Mouse (Mus musculus): ENCODE data around the gene Gse1. TPM values are rescaled to one million over a fixed set of nuclear protein-coding genes. Genes with fewer than 3 reads are reported as not detected.

The Gse1 gene
- polyA plus RNA-seq, 1 experiment from 2014 or later = 6.9 TPM

DNA sequence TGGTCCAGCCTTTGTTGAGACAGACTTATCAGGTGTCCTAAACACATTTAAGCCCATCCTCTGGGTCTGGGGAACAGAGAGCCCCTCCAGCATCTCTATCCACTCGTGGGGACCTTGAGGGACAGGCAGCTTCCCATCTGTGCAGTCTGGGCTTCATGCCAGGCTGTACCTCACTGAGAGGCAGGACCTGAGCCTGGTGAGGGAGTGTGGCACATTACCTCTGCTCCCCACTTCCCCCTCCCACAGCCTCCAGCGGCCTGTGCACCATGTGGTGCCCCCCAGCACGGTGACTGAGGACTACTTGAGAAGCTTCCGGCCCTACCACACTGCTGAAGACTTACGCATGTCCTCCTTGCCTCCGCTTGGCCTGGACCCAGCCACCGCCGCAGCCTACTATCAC, 338.4 kb downstream of the Gse1 start:
- Histone ChIP-seq H3K9ac (ENCODE audit: low read length) (no peak overlapping the region), H3K4me2 (ENCODE audit: low read depth, low read length) (no peak overlapping the region), H3K4me1 (ENCODE audit: control insufficient read depth, insufficient read depth, low read length) (peaks cover 31% of the 10 kb centered on the region), H3K36me3 (ENCODE audit: control insufficient read depth, insufficient read depth, low read length) (peaks cover 39% of the 10 kb centered on the region), H3K27ac (ENCODE audit: low read length) (no peak overlapping the region), H3K27me3 (ENCODE audit: control insufficient read depth, insufficient read depth, low read length) (no peaks in the 10 kb centered on the region), H3K9me3 (replicated peaks; ENCODE audit: control insufficient read depth, low read length) (no peaks in the 10 kb centered on the region), H3K4me3 (replicated peaks; ENCODE audit: low read length) (no peak overlapping the region)
- 85% methylated on average over 8 of the region's 8 CpGs for WGBS
- no peak for ATAC-seq (ENCODE audit: insufficient read depth, low FRiP score)

GRCm38 (mm10) chr8:120567731-120568130, 339.5 kb downstream of the Gse1 start:
- no peaks in the 10 kb centered on the region for H3K9me3 ChIP-seq (replicated peaks; ENCODE audit: control insufficient read depth, low read length)
- no peak overlapping the region for H3K27ac ChIP-seq (ENCODE audit: low read length)
- peaks cover 39% of the 10 kb centered on the region for H3K36me3 ChIP-seq (ENCODE audit: control insufficient read depth, insufficient read depth, low read length)
- no peaks in the 10 kb centered on the region for H3K27me3 ChIP-seq (ENCODE audit: control insufficient read depth, insufficient read depth, low read length)
- H3K4me3 ChIP-seq (replicated peaks; ENCODE audit: low read length) = no peak overlapping the region
- H3K9ac ChIP-seq (ENCODE audit: low read length) = no peak overlapping the region
- no peak overlapping the region for H3K4me2 ChIP-seq (ENCODE audit: low read depth, low read length)
- no peak for ATAC-seq (ENCODE audit: insufficient read depth, low FRiP score)
- WGBS = 97% methylated on average over 17 of the region's 17 CpGs
- peaks cover 26% of the 10 kb centered on the region for H3K4me1 ChIP-seq (ENCODE audit: control insufficient read depth, insufficient read depth, low read length)

- Histone ChIP-seq H3K27ac (ENCODE audit: low read length) (no peak overlapping the region), H3K27me3 (ENCODE audit: control insufficient read depth, insufficient read depth, low read length) (no peaks in the 10 kb centered on the region), H3K4me2 (ENCODE audit: low read depth, low read length) (no peak overlapping the region), H3K4me3 (replicated peaks; ENCODE audit: low read length) (no peak overlapping the region), H3K9me3 (replicated peaks; ENCODE audit: control insufficient read depth, low read length) (no peaks in the 10 kb centered on the region), H3K4me1 (ENCODE audit: control insufficient read depth, insufficient read depth, low read length) (peaks cover 21% of the 10 kb centered on the region), H3K9ac (ENCODE audit: low read length) (no peak overlapping the region), H3K36me3 (ENCODE audit: control insufficient read depth, insufficient read depth, low read length) (peaks cover 41% of the 10 kb centered on the region)
- 95% methylated on average over 37 of the region's 37 CpGs for WGBS
- no peak for ATAC-seq (ENCODE audit: insufficient read depth, low FRiP score)
Measured at GRCm38 (mm10) chr8:120568164-120568798, 340.0 kb downstream of the Gse1 start.

DNA sequence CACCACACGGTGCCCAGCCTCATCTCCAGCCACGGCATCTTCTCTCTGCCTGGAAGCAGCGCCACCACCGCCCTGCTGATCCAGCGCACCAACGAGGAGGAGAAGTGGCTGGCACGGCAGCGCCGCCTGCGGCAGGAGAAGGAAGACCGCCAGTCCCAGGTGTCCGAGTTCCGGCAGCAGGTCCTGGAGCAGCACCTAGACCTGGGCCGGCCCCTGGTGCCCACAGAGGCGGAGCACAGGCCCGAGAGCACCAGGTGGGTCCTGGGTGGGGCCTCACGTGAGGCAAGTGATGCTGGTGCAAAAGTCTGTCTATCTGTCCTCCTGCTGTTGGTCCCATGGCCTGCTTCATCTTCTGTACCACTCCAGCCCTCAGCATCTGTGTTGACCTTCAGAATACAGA, 340.9 kb downstream of the Gse1 start:
- Histone ChIP-seq H3K27ac (ENCODE audit: low read length) (no peak overlapping the region), H3K4me1 (ENCODE audit: control insufficient read depth, insufficient read depth, low read length) (peaks cover 13% of the 10 kb centered on the region), H3K9me3 (replicated peaks; ENCODE audit: control insufficient read depth, low read length) (no peaks in the 10 kb centered on the region), H3K4me2 (ENCODE audit: low read depth, low read length) (no peak overlapping the region), H3K9ac (ENCODE audit: low read length) (no peak overlapping the region), H3K27me3 (ENCODE audit: control insufficient read depth, insufficient read depth, low read length) (no peaks in the 10 kb centered on the region), H3K4me3 (replicated peaks; ENCODE audit: low read length) (no peak overlapping the region), H3K36me3 (ENCODE audit: control insufficient read depth, insufficient read depth, low read length) (peaks cover 48% of the 10 kb centered on the region)
- 92% methylated on average over 17 of the region's 17 CpGs for WGBS
- no peak for ATAC-seq (ENCODE audit: insufficient read depth, low FRiP score)

GRCm38 (mm10) chr8:120569939-120570715, 341.9 kb downstream of the Gse1 start:
- ATAC-seq (ENCODE audit: insufficient read depth, low FRiP score) = no peak
- 58% methylated on average over 13 of the region's 13 CpGs for WGBS
- no peaks in the 10 kb centered on the region for H3K27me3 ChIP-seq (ENCODE audit: control insufficient read depth, insufficient read depth, low read length)
- no peak overlapping the region for H3K9ac ChIP-seq (ENCODE audit: low read length)
- no peak overlapping the region for H3K27ac ChIP-seq (ENCODE audit: low read length)
- no peaks in the 10 kb centered on the region for H3K9me3 ChIP-seq (replicated peaks; ENCODE audit: control insufficient read depth, low read length)
- H3K4me3 ChIP-seq (replicated peaks; ENCODE audit: low read length) = no peak overlapping the region
- peaks cover 53% of the 10 kb centered on the region for H3K36me3 ChIP-seq (ENCODE audit: control insufficient read depth, insufficient read depth, low read length)
- H3K4me1 ChIP-seq (ENCODE audit: control insufficient read depth, insufficient read depth, low read length) = peaks cover 6% of the 10 kb centered on the region
- no peak overlapping the region for H3K4me2 ChIP-seq (ENCODE audit: low read depth, low read length)

DNA sequence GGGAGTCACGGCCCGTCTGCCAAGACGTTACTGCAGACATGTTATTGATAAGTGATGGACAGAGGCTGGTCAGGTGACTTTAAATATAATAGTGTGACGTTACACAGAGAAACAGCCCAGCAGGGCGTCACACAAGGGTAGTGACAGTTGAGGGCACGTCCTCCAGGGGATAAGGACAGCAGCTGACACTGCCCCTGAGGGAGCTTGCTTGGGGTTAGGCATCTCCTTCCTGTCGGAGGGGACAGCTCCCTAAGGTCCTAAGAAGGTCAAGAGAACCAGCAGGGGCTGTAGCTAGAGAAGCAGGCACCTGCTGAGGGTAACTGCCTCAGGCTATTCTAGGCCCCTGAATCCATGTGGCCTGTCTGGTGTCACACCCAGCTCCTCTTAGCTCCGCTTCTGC, 343.3 kb downstream of the Gse1 start:
- Histone ChIP-seq H3K4me1 (ENCODE audit: control insufficient read depth, insufficient read depth, low read length) (no peaks in the 10 kb centered on the region), H3K4me3 (replicated peaks; ENCODE audit: low read length) (no peak overlapping the region), H3K9me3 (replicated peaks; ENCODE audit: control insufficient read depth, low read length) (no peaks in the 10 kb centered on the region), H3K4me2 (ENCODE audit: low read depth, low read length) (no peak overlapping the region), H3K36me3 (ENCODE audit: control insufficient read depth, insufficient read depth, low read length) (peaks cover 49% of the 10 kb centered on the region), H3K27ac (ENCODE audit: low read length) (no peak overlapping the region), H3K27me3 (ENCODE audit: control insufficient read depth, insufficient read depth, low read length) (no peaks in the 10 kb centered on the region), H3K9ac (ENCODE audit: low read length) (no peak overlapping the region)
- ATAC-seq (ENCODE audit: insufficient read depth, low FRiP score) = no peak
- WGBS = 88% methylated on average over 8 of the region's 8 CpGs

GRCm38 (mm10) chr8:120572534-120572933, 344.3 kb downstream of the Gse1 start:
- no peak overlapping the region for H3K27ac ChIP-seq (ENCODE audit: low read length)
- 88% methylated on average over 21 of the region's 21 CpGs for WGBS

GRCm38 (mm10) chr8:120573866-120574265, 345.6 kb downstream of the Gse1 start:
- no peaks in the 10 kb centered on the region for H3K9me3 ChIP-seq (replicated peaks; ENCODE audit: control insufficient read depth, low read length)
- no peak overlapping the region for H3K9ac ChIP-seq (ENCODE audit: low read length)
- H3K4me1 ChIP-seq (ENCODE audit: control insufficient read depth, insufficient read depth, low read length) = no peaks in the 10 kb centered on the region
- H3K4me2 ChIP-seq (ENCODE audit: low read depth, low read length) = no peak overlapping the region
- peaks cover 48% of the 10 kb centered on the region for H3K36me3 ChIP-seq (ENCODE audit: control insufficient read depth, insufficient read depth, low read length)
- ATAC-seq (ENCODE audit: insufficient read depth, low FRiP score) = no peak
- H3K4me3 ChIP-seq (replicated peaks; ENCODE audit: low read length) = no peak overlapping the region
- 81% methylated on average over 11 of the region's 11 CpGs for WGBS
- H3K27ac ChIP-seq (ENCODE audit: low read length) = no peak overlapping the region
- no peaks in the 10 kb centered on the region for H3K27me3 ChIP-seq (ENCODE audit: control insufficient read depth, insufficient read depth, low read length)

More at GRCm38 (mm10) chr8:120572534-120572933, 344.3 kb downstream of the Gse1 start:
- Histone ChIP-seq H3K9ac (ENCODE audit: low read length) (no peak overlapping the region), H3K4me3 (replicated peaks; ENCODE audit: low read length) (no peak overlapping the region), H3K4me1 (ENCODE audit: control insufficient read depth, insufficient read depth, low read length) (no peaks in the 10 kb centered on the region), H3K9me3 (replicated peaks; ENCODE audit: control insufficient read depth, low read length) (no peaks in the 10 kb centered on the region), H3K4me2 (ENCODE audit: low read depth, low read length) (no peak overlapping the region), H3K36me3 (ENCODE audit: control insufficient read depth, insufficient read depth, low read length) (peaks cover 49% of the 10 kb centered on the region), H3K27me3 (ENCODE audit: control insufficient read depth, insufficient read depth, low read length) (no peaks in the 10 kb centered on the region)
- no peak for ATAC-seq (ENCODE audit: insufficient read depth, low FRiP score)

- peaks cover 47% of the 10 kb centered on the region for H3K36me3 ChIP-seq (ENCODE audit: control insufficient read depth, insufficient read depth, low read length)
- no peaks in the 10 kb centered on the region for H3K4me1 ChIP-seq (ENCODE audit: control insufficient read depth, insufficient read depth, low read length)
- H3K9me3 ChIP-seq (replicated peaks; ENCODE audit: control insufficient read depth, low read length) = no peaks in the 10 kb centered on the region
- H3K27ac ChIP-seq (ENCODE audit: low read length) = no peak overlapping the region
- no peak overlapping the region for H3K4me2 ChIP-seq (ENCODE audit: low read depth, low read length)
- 71% methylated on average over 19 of the region's 19 CpGs for WGBS
- no peak overlapping the region for H3K9ac ChIP-seq (ENCODE audit: low read length)
- no peak overlapping the region for H3K4me3 ChIP-seq (replicated peaks; ENCODE audit: low read length)
- no peak for ATAC-seq (ENCODE audit: insufficient read depth, low FRiP score)
- H3K27me3 ChIP-seq (ENCODE audit: control insufficient read depth, insufficient read depth, low read length) = no peaks in the 10 kb centered on the region
Measured at GRCm38 (mm10) chr8:120574941-120575340, 346.7 kb downstream of the Gse1 start.

Measured in stomach, embryonic 16.5 days (tissue).